Mouse (Mus musculus) embryonic fibroblast, embryonic 13.5 days (primary cell): ENCODE results near the gene Bcas2. TPM values are rescaled to one million over a fixed set of nuclear protein-coding genes. Genes with fewer than 3 reads are reported as not detected.
"Not testable (repeated sequence)": the region's sequence is repeated elsewhere in the genome, so short reads cannot be mapped to it uniquely, and the experiment has no call there.

Experiments used
- H3K27ac ChIP-seq: 2 replicates; pipeline ENCODE4 v1.5.1; 2012; ENCODE audit warnings: low read length, control low read depth, inconsistent platforms; ENCODE audit not compliant: insufficient read depth
- H3K4me1 ChIP-seq: 2 replicates; pipeline ENCODE4 v1.6.1; 2011; ENCODE audit warnings: low read length; ENCODE audit not compliant: control insufficient read depth, insufficient read depth
- H3K4me3 ChIP-seq: 2 replicates; pipeline ENCODE4 v1.5.1; 2011; ENCODE audit warnings: mild to moderate bottlenecking, control low read depth, low read length; ENCODE audit not compliant: insufficient read depth
- CTCF ChIP-seq: IDR thresholded peaks from 2 replicates; pipeline ENCODE4 v1.5.1; 2011; ENCODE audit warnings: mild to moderate bottlenecking, control low read depth, low read length, moderate library complexity, borderline replicate concordance; ENCODE audit not compliant: insufficient read depth
- POLR2A ChIP-seq: IDR thresholded peaks from 2 replicates; pipeline ENCODE4 v1.6.1; 2011; ENCODE audit warnings: low read depth, mild to moderate bottlenecking, control low read depth, low read length, moderate library complexity
- polyA plus RNA-seq: library from polyadenylated mRNA; stranded (reverse); fragments of >200 nt; gene quantifications from 2 replicates; pipeline ENCODE4 v1.2.4, GENCODE M21; 2011; ENCODE audit warnings: low read depth; ENCODE audit not compliant: missing spikeins, insufficient read length

Gene Bcas2
- polyA plus RNA-seq, 1 experiment: 111 TPM

- no peak overlapping the region for H3K4me3 ChIP-seq
- TF ChIP-seq POLR2A: no peak
- TF ChIP-seq CTCF: no peak
- H3K27ac ChIP-seq: no peak overlapping the region
- H3K4me1 ChIP-seq: no peaks in the 10 kb centered on the region
Observed at GRCm38 (mm10) chr3:103192161-103192560, 20.7 kb downstream of the Bcas2 start.

GRCm38 (mm10) chr3:103193186-103193585 lies 21.7 kb downstream of the Bcas2 start:
- TF ChIP-seq CTCF (no peak), POLR2A (no peak)
- Histone ChIP-seq H3K4me3 (no peak overlapping the region), H3K4me1 (no peaks in the 10 kb centered on the region), H3K27ac (no peak overlapping the region)

- no peak overlapping the region for H3K27ac ChIP-seq
- H3K4me3 ChIP-seq: no peak overlapping the region
- 0 out of 2 replicates have a peak, but pooled peaks cover 5% of the 10 kb centered on the region for H3K4me1 ChIP-seq
- TF ChIP-seq POLR2A: no peak
- TF ChIP-seq CTCF: no peak
Observed at GRCm38 (mm10) chr3:103196320-103196823, 24.9 kb downstream of the Bcas2 start.

- Histone ChIP-seq H3K4me1 (0 out of 2 replicates have a peak, but pooled peaks cover 5% of the 10 kb centered on the region), H3K27ac (peak overlapping the region; percentile 23; the same call in 1 of the 2 replicates), H3K4me3 (no peak overlapping the region)
- TF ChIP-seq CTCF (no peak), POLR2A (no peak)
Observed at GRCm38 (mm10) chr3:103199386-103199785, 27.9 kb downstream of the Bcas2 start.

- H3K4me1 ChIP-seq, H3K4me3 ChIP-seq, H3K27ac ChIP-seq: not testable (repeated sequence)
Observed at GRCm38 (mm10) chr3:103201105-103201504, 29.6 kb downstream of the Bcas2 start.

GRCm38 (mm10) chr3:103203554-103203953 lies 32.1 kb downstream of the Bcas2 start:
- H3K27ac ChIP-seq: no peak overlapping the region
- H3K4me1 ChIP-seq: 0 out of 2 replicates have a peak, but pooled peaks cover 2% of the 10 kb centered on the region
- no peak overlapping the region for H3K4me3 ChIP-seq
- TF ChIP-seq POLR2A (no peak), CTCF (no peak)

GRCm38 (mm10) chr3:103204445-103204844 lies 33.0 kb downstream of the Bcas2 start:
- no peak overlapping the region for H3K27ac ChIP-seq
- TF ChIP-seq POLR2A (no peak), CTCF (no peak)
- H3K4me1 ChIP-seq: no peaks in the 10 kb centered on the region
- no peak overlapping the region for H3K4me3 ChIP-seq

- no peaks in the 10 kb centered on the region for H3K4me1 ChIP-seq
- TF ChIP-seq CTCF: no peak
- no peak for TF ChIP-seq POLR2A
- H3K4me3 ChIP-seq: no peak overlapping the region
- H3K27ac ChIP-seq: no peak overlapping the region
Observed at GRCm38 (mm10) chr3:103206393-103206792, 34.9 kb downstream of the Bcas2 start.

GRCm38 (mm10) chr3:103207749-103208148 lies 36.3 kb downstream of the Bcas2 start:
- Histone ChIP-seq H3K4me3 (no peak overlapping the region), H3K27ac (no peak overlapping the region), H3K4me1 (peaks cover 5% of the 10 kb centered on the region; the same call in 1 of the 2 replicates)
- TF ChIP-seq POLR2A: no peak
- no peak for TF ChIP-seq CTCF

GRCm38 (mm10) chr3:103208237-103208636 lies 36.8 kb downstream of the Bcas2 start:
- Histone ChIP-seq H3K4me1 (peaks cover 6% of the 10 kb centered on the region; the same call in 1 of the 2 replicates), H3K4me3 (no peak overlapping the region), H3K27ac (no peak overlapping the region)
- TF ChIP-seq CTCF (no peak), POLR2A (no peak)

GRCm38 (mm10) chr3:103211101-103211500 lies 39.6 kb downstream of the Bcas2 start:
- TF ChIP-seq CTCF (no peak), POLR2A (no peak)
- H3K4me1 ChIP-seq: peaks cover 6% of the 10 kb centered on the region; the same call in 1 of the 2 replicates

More at GRCm38 (mm10) chr3:103211101-103211500, 39.6 kb downstream of the Bcas2 start:
- H3K27ac ChIP-seq: no peak overlapping the region
- H3K4me3 ChIP-seq: no peak overlapping the region
